Mouse (Mus musculus) midbrain, embryonic 12.5 days (tissue): ENCODE measurements around the gene Taf6l. TPM values are rescaled to one million over a fixed set of nuclear protein-coding genes. Genes with fewer than 3 reads are reported as not detected.

Experiments used
- ATAC-seq: fragments of 200-750 bp; cut with Nextera tagmentation; 2 replicates; pipeline ENCODE4 v1.8.0; 2017; ENCODE audit warnings: low read depth, moderate TSS enrichment, moderate library complexity; ENCODE audit not compliant: low FRiP score
- H3K27ac ChIP-seq: fragments of 300-500 bp; sonication (generic); replicated peaks from 2 replicates; pipeline ENCODE4 v1.5.1; 2016; ENCODE audit warnings: mild to moderate bottlenecking
- H3K27me3 ChIP-seq: fragments of 300-500 bp; sonication (generic); 2 replicates; pipeline ENCODE4 v1.6.1; 2016; ENCODE audit warnings: mild to moderate bottlenecking
- H3K36me3 ChIP-seq: fragments of 300-500 bp; sonication (generic); 2 replicates; pipeline ENCODE4 v1.6.1; 2016
- H3K4me1 ChIP-seq: fragments of 300-500 bp; sonication (generic); 2 replicates; pipeline ENCODE4 v1.6.1; 2016
- H3K4me2 ChIP-seq: fragments of 300-500 bp; sonication (generic); replicated peaks from 2 replicates; pipeline ENCODE4 v1.6.1; 2016; ENCODE audit warnings: mild to moderate bottlenecking, moderate library complexity
- H3K4me3 ChIP-seq: fragments of 300-500 bp; sonication (generic); 2 replicates; pipeline ENCODE4 v1.5.1; 2016; ENCODE audit warnings: mild to moderate bottlenecking
- H3K9ac ChIP-seq: fragments of 300-500 bp; sonication (generic); replicated peaks from 2 replicates; pipeline ENCODE4 v1.6.1; 2016; ENCODE audit warnings: mild to moderate bottlenecking, moderate library complexity
- H3K9me3 ChIP-seq: fragments of 300-500 bp; sonication (generic); 2 replicates; pipeline ENCODE4 v1.6.1; 2016; ENCODE audit warnings: mild to moderate bottlenecking
- WGBS: fragments of 180-500 bp; shearing (Covaris S2); methylation state at CpG from one replicate; pipeline ENCODE4 v1.1.7; 2016; 5-methylcytosine and 5-hydroxymethylcytosine counted together
- polyA plus RNA-seq: library from polyadenylated mRNA; unstranded; fragments of >200 nt; fragmentation: Nextera tagmentation; extraction: Ambion mirVana; gene quantifications from 2 replicates; pipeline ENCODE4 v1.2.1, GENCODE M21; 2016

Gene Taf6l
- polyA plus RNA-seq, result 34.5 and 35.5 TPM in 2 replicates

DNA sequence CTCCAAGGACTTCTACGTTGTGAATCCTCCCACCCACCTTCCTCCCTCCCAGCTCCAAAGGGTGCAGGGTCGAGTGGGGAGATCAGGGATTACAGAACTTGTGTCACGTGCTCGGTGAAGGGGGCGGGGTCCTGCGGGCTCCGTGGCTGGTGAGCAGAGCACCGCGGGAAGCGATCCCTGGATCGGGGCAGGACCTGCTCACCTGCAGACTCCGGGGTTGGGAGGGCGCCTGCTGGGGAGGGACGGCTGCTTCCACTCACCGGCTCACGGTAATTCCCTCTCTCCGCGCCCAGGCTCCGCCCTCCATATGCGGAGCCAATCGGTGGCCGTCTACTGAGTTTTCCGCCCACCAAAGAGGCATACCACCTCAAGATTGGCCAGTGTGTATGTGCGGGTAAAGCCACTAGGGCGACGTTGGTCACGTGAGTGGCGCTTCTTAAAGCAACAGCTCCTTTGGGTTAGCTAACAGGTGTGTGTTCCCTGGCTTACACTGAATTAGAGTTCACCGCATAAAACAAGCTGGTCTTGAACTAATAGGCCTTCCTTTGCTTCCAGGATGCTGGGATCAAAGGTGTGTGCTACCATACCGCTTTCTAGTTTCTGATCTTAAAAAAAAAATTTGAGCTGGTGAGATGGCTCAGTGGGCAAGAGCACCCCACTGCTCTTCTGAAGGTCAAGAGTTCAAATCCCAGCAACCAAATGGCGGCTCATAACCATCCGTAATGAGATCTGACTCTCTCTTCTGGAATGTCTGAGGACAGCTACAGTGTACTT is at the start of gene Taf6l:
Gene Taf6l, minus strand, starts transcription at position 410 of the 774 bp plus-strand sequence.
- Histone ChIP-seq H3K27ac (peak within 1 kb of the TSS; percentile 67), H3K4me2 (peak within 1 kb of the TSS; percentile 69), H3K4me1 (peaks cover 15% of the 10 kb centered on the region), H3K27me3 (no peaks in the 10 kb centered on the region), H3K9ac (peak within 1 kb of the TSS; percentile 76), H3K4me3 (peak within 1 kb of the TSS; percentile 79), H3K9me3 (no peaks in the 10 kb centered on the region), H3K36me3 (peaks cover 32% of the 10 kb centered on the region)
- under 1% methylated on average over 31 of the region's 32 CpGs for WGBS
- ATAC-seq, result peak; percentile 99

DNA sequence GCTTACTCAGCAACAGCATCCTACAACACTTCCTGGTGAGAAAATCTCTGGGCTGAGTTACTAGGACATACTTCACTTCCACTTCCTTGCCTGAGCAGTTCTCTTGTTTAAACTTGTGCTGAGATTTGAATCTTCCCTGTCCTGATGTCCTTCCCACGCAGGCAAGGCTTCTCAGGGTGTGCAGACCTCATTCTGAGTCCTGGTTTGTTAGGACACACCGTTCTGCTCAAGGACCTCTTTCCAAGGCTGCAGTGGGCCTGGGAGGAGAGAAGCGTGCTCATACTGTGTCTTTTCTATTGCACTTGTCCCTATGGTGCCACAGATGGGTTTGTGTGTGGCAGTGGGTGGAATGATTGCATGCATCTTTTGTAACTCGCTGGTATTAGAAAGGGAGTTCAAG is 46.8 kb upstream of the Taf6l start:
- Histone ChIP-seq H3K4me3 (no peak overlapping the region), H3K4me2 (no peak overlapping the region), H3K9me3 (no peaks in the 10 kb centered on the region), H3K4me1 (no peaks in the 10 kb centered on the region; the same call in 1 of the 2 replicates), H3K27ac (no peak overlapping the region), H3K9ac (no peak overlapping the region), H3K27me3 (no peaks in the 10 kb centered on the region), H3K36me3 (peaks cover 79% of the 10 kb centered on the region)
- ATAC-seq, result no peak
- 91% methylated on average over 4 of the region's 4 CpGs for WGBS

DNA sequence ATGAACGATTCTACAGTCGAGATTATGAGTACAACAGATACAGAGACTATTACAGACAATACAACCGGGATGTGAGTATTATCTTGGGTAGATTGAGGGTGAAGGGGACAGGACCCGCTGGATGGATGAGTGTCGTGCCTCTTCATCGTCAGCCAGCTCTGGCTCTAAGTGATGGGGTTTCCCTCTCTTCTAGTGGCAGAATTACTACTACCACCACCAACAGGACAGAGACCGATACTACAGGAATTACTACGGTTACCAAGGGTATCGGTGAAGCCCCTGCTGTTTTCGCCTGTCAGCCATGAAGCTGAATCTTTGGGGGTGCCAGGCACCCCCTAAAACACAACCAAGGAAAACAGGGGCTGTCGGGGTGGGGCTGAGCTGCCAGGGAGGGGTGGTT is 45.0 kb upstream of the Taf6l start:
- 85% methylated on average over 11 of the region's 11 CpGs for WGBS
- Histone ChIP-seq H3K4me3 (no peak overlapping the region), H3K9me3 (no peaks in the 10 kb centered on the region), H3K27ac (no peak overlapping the region), H3K4me2 (no peak overlapping the region), H3K4me1 (no peaks in the 10 kb centered on the region), H3K36me3 (peaks cover 96% of the 10 kb centered on the region), H3K27me3 (no peaks in the 10 kb centered on the region), H3K9ac (no peak overlapping the region)
- ATAC-seq, result no peak

DNA sequence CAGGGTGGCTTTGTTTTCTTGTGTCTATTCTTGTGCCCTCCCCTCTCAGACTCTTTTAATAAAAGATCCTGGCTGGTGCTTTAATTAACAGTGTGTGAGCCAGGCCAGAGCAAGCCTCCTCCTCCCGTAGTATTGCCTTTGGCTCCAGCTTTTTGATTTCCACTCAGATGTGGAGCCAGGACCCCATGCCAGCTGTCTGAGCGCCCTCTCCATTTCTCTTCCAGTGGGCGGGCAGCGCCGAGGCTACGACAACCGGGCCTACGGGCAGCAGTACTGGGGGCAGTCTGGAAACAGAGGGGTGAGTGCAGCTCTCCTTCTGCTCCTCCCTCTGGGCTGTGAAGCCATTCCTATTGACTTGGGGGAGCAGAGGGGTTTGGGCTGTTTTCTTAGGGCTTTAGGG is 44.4 kb upstream of the Taf6l start:
- Histone ChIP-seq H3K36me3 (peaks cover 100% of the 10 kb centered on the region), H3K27ac (no peak overlapping the region), H3K4me1 (no peaks in the 10 kb centered on the region), H3K9ac (no peak overlapping the region), H3K4me3 (no peak overlapping the region), H3K4me2 (no peak overlapping the region), H3K27me3 (no peaks in the 10 kb centered on the region), H3K9me3 (no peaks in the 10 kb centered on the region)
- ATAC-seq, result no peak
- 90% methylated on average over 8 of the region's 8 CpGs for WGBS

DNA sequence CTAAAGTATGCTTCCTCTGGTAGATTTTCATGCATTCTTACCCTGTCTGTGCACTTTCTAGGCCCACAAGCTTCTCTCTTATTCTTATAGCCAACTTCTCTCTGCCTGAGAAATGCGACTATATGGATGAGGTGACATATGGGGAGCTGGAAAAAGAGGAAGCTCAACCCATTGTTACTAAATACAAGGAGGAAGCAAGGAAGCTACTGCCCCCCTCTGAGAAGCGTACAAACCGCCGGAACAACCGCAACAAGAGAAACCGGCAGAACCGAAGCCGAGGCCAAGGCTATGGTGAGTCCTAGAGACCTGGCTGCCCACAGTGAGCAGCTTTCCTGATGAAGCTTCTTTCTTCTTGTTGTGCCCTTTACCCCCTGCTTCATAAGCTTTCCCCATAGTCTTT is 43.4 kb upstream of the Taf6l start, which contains the start of gene AC129217.1:
Gene AC129217.1, plus strand, starts transcription at position 114 of the 400 bp plus-strand sequence.
- Histone ChIP-seq H3K4me2 (no peak within 1 kb of the TSS), H3K4me3 (no peak within 1 kb of the TSS), H3K9ac (no peak within 1 kb of the TSS), H3K27me3 (no peaks in the 10 kb centered on the region), H3K36me3 (peaks cover 98% of the 10 kb centered on the region), H3K4me1 (no peaks in the 10 kb centered on the region), H3K9me3 (no peaks in the 10 kb centered on the region), H3K27ac (no peak within 1 kb of the TSS)
- no peak for ATAC-seq
- WGBS, result 90% methylated on average over 8 of the region's 8 CpGs

DNA sequence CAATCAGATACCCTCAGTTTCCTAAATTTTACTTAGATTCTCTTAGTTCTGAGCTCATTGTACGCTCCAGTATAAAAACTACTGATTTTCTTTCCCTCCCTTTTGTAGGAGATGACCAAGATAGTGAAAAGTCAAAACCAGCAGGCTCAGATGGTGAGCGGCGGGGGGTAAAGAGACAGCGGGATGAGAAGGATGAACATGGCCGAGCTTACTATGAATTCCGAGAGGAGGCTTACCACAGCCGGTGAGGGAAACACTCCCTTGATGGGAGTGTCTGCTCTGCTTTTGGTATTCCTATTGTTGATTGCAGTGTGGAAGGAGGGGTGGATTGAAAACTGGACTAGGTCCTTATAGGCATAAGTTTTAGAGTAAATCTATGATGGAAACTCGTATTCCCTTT is 36.5 kb upstream of the Taf6l start:
- Histone ChIP-seq H3K36me3 (peaks cover 47% of the 10 kb centered on the region), H3K4me3 (peak overlapping the region; percentile 100), H3K9ac (peak overlapping the region; percentile 99), H3K4me2 (peak overlapping the region; percentile 94), H3K9me3 (no peaks in the 10 kb centered on the region), H3K27me3 (no peaks in the 10 kb centered on the region), H3K4me1 (peaks cover 30% of the 10 kb centered on the region), H3K27ac (no peak overlapping the region)
- no peak for ATAC-seq
- 72% methylated on average over 8 of the region's 8 CpGs for WGBS

DNA sequence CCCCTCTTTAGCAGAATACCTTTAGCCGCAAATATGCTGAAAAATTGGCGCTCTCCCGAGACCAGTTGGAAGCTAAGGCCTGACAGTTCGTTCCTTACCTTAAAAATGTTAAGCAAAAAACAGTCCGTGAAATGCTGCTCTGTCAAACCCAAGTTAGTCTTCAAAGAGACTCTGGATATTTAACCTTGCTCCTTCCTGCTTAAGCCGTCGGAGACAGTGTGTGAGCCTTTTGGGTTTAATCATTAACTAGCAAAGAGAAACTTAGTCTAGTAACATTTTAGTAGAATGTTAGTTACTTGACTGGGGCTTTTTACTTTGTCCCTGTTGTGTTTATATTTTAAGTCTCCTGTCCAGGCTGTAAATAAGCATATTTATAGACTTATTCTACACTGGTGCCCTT is 34.9 kb upstream of the Taf6l start:
- Histone ChIP-seq H3K4me3 (peak overlapping the region; percentile 100), H3K4me2 (peak overlapping the region; percentile 94), H3K36me3 (peaks cover 39% of the 10 kb centered on the region), H3K4me1 (peaks cover 44% of the 10 kb centered on the region), H3K9me3 (no peaks in the 10 kb centered on the region), H3K27ac (peak overlapping the region; percentile 99), H3K9ac (peak overlapping the region; percentile 99), H3K27me3 (no peaks in the 10 kb centered on the region)
- 3% methylated on average over 7 of the region's 7 CpGs for WGBS
- ATAC-seq, result no peak

DNA sequence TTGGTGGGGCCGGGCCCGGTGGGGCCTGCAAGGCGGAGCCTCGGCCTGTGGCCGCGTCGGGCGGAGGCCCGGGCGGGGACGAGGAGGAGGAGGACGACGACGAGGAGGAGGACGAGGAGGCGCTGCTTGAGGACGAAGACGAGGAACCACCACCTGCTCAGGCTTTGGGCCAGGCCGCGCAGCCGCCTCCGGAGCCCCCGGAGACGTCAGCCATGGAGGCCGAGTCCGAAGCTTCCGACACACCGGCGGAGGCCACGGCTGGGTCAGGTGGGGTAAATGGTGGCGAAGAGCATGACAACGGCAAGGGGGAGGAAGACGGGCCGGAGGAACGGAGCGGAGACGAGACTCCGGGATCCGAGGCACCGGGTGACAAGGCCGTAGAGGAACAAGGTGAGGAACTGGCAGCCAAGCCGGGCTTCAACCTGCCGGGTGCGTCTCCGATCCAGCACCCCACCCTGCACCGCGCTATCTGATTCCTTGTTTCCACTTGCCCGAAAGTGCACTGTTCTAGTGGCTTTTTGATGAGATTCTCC is 34.3 kb upstream of the Taf6l start:
- Histone ChIP-seq H3K4me3 (peak overlapping the region; percentile 100), H3K27me3 (no peaks in the 10 kb centered on the region), H3K4me1 (peaks cover 50% of the 10 kb centered on the region), H3K9me3 (no peaks in the 10 kb centered on the region), H3K36me3 (peaks cover 38% of the 10 kb centered on the region), H3K27ac (peak overlapping the region; percentile 99), H3K4me2 (peak overlapping the region; percentile 94), H3K9ac (peak overlapping the region; percentile 99)
- ATAC-seq, result peak; percentile 10
- under 1% methylated on average over 42 of the region's 48 CpGs for whole genome bisulfite sequencing

DNA sequence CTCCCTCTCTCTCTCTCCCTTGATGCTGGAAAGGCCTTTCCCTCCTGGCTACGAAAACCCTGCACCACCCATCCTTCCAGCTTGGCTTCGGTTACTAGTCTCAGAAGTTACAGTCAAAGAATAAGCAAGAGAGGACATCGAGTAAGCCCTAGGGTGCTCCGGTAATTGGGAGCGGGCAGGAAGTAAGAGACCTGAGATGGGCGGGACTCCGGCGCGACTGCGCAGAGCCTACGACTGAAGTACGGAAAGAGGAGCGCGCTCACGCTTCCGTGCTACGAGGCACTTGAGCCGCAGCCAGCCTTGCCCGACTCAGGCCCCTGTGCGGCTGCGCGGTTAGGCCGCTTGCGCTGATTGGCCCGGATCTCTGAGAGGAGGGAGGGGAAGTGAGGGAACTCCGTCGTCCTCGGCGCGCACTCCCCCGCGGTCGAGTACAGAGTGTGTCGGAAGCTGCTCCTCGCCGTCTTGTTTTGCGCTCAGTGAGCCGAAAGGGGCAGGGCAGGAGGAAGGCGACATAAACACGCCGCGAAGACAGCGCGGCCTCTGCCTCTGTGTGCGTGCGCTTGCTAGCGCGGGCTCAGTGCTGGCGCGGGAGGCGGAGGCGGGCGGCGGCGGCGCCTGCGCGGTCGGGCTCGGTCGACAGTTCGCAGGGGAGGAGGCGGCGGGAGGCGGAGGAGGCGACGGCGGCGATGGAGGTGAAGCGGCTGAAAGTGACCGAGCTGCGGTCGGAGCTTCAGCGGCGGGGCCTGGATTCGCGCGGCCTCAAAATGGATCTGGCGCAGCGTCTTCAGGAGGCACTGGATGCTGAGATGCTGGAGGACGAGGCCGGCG is 33.6 kb upstream of the Taf6l start, which contains the start of gene Hnrnpul2:
Gene Hnrnpul2, plus strand, starts transcription at position 415 of the 828 bp plus-strand sequence.
- Histone ChIP-seq H3K9me3 (no peaks in the 10 kb centered on the region), H3K36me3 (peaks cover 38% of the 10 kb centered on the region), H3K4me1 (peaks cover 55% of the 10 kb centered on the region), H3K27ac (peak within 1 kb of the TSS; percentile 99), H3K4me2 (peak within 1 kb of the TSS; percentile 94), H3K27me3 (no peaks in the 10 kb centered on the region), H3K9ac (peak within 1 kb of the TSS; percentile 99), H3K4me3 (peak within 1 kb of the TSS; percentile 100)
- ATAC-seq, result peak; percentile 97
- WGBS, result under 1% methylated on average over 81 of the region's 83 CpGs

DNA sequence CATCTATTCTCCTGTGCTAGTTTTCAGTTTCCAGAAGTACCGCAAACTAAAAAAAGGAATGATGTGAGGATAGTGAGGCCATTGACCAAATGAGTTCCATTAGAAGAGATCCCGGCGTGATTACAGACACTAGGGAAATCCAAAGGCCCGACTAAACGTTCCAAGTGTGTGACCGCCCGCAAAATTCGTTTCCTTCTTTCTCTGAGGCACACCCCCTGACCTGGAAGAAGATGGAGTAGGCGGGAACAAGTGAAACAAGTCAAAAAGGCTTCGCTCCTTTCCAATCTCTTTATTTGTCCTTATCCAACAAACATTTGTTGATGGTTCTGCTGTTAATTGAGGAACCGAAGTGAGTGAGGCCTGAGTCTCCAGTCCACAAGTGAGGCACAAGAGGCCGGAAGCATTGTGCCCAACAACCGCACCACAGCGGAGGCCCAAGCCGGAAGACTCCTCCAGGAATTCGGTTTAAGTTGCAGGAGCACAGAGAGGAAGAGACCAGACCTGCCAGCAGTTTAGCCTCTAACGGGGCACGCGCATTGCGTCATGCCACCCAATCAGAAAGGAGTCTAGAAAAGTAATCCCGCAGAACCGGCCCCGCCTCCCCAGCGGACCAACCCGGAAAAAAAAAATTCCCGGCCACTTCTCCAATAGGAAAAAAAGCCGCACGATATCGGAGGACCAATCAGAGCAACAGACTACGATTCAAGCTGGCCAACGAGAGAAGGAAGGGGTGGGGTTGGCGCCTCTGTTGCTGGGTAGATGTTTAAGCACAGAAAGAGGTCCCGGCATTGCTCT is 32.8 kb upstream of the Taf6l start, which contains the start of gene Ttc9c:
Gene Ttc9c, minus strand, starts transcription at position 533 of the 795 bp plus-strand sequence.
- H3K27ac ChIP-seq, result peak within 1 kb of the TSS; percentile 99
- under 1% methylated on average over 33 of the region's 33 CpGs for WGBS
- no peaks in the 10 kb centered on the region for H3K9me3 ChIP-seq
- H3K27me3 ChIP-seq, result no peaks in the 10 kb centered on the region
- ATAC-seq, result peak; percentile 93
- H3K4me2 ChIP-seq, result peak within 1 kb of the TSS; percentile 94
- H3K36me3 ChIP-seq, result peaks cover 37% of the 10 kb centered on the region
- peak within 1 kb of the TSS; percentile 100 for H3K4me3 ChIP-seq
- H3K4me1 ChIP-seq, result peaks cover 57% of the 10 kb centered on the region
- H3K9ac ChIP-seq, result peak within 1 kb of the TSS; percentile 99

DNA sequence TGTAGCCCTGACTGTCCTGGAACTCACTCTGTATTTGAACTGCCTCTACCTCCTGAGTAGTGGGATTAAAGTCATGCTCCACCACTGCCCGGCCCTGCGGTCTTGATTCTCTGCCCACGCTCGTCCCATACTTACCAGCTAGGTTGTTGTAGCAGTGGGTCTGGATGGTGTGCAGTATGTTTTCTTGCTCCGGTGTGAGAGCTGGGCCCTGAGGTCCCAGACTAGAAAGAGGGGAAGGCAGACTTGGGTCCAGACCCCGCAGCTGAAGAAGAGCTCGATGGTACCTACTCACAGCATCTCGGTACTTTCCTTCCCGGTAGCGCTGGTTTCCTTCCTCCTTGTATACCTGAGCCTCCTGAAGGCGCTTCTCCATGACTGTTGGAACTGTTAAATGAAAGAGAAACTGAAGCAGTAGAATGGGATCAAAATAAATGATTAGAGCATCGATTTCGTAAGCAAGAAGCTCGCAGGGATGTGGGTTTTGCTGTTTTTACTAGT is 32.1 kb upstream of the Taf6l start:
- Histone ChIP-seq H3K4me2 (peak overlapping the region; percentile 94), H3K27ac (peak overlapping the region; percentile 99), H3K9ac (peak overlapping the region; percentile 86), H3K4me3 (peak overlapping the region; percentile 100), H3K4me1 (peaks cover 55% of the 10 kb centered on the region), H3K27me3 (no peaks in the 10 kb centered on the region), H3K9me3 (no peaks in the 10 kb centered on the region), H3K36me3 (peaks cover 37% of the 10 kb centered on the region)
- WGBS, result 32% methylated on average over 14 of the region's 14 CpGs
- no peak for ATAC-seq
